Mouse (Mus musculus) retina, postnatal 7 days (tissue): ENCODE data around the gene 4930432M17Rik.
A peak's percentile ranks its signal among the peaks of the same experiment; 100 is the strongest.

Experiments used
- DNase-seq: peaks from one replicate; pipeline ENCODE4 v3.0.0-alpha.2; 2012; ENCODE audit warnings: low read depth, low spot score

Gene 4930432M17Rik

DNA sequence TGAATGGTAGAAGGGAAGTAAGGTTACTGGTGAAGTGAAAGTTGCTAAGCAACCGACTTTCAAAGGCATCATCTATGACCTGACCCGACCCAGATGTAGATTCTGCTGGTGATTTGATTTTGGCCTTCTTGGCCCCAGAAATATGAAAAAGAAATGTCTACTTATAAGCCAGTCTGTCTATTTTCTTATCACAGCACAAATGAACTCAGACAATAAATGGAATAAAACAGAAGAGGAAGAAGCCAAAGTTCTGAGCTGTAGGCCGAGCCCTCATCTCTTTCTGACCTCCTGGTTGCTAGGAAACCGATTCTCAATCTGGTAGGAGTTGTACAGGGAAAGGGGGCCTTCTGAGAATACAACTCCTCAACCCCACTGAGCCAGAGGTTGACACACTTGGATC is at the start of gene 4930432M17Rik:
TSS of gene 4930432M17Rik (plus strand) at position 301 of the 400 bp plus-strand sequence.
- DNase-seq: no peak

DNA sequence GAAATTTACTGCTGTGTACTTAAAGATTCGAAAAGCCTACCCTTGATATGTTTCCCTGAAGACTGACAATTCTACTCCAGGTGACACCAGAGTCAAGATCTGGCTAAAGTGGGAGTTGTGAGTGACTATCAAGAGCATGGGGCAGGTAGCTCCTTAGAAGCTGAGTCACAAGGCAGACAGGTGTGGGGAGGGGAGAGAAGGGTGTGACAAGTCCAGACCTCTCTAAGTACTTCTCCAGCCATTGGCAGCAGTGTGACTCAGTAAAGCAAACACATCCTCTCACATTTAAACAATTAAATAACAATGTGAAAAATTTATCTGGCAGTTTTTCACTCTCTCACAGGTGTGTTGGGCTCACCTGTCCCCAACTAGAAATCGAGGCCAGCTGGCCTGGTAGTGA is 44.9 kb upstream of the 4930432M17Rik start:
- DNase-seq: no peak

DNA sequence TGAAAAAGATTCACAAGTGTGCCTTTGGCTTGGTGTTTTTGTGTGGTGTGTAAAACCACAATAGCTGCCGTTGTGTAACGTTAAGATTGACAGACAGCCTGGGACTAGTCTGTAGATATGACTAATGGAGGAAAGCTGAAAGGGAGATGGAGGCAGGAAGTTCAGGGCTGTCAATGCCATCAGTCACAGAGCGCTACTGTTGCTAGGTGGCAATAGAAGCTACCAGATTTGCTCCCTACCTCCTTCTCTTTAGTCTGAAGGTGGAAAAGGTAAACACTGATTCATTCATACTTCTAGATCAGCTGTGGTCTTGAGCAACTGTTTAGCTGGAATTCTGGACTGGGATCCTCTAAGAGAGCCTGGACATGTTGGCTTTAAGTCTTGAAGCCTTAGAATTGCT is 44.3 kb upstream of the 4930432M17Rik start:
- no peak for DNase-seq

DNA sequence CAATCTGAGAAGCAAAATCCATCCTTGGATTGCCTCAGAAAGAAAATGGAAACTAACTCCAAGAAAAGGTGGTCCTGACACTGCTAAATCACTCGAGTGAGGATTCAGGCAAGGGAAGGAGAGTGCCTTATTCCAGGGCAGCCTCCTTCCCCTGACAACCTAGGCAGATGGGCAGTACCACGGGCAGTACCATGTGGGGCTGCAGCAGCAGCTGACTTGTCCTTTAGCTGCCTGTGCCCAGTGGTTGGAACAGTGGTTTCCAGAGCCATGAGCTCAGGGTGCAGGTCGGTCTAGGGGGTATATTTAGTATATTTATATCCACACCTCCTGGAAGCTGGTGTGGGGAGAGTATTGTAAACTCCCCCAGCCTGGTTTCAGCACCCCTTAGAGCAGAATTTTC is 42.3 kb upstream of the 4930432M17Rik start:
- no peak for DNase-seq

DNA sequence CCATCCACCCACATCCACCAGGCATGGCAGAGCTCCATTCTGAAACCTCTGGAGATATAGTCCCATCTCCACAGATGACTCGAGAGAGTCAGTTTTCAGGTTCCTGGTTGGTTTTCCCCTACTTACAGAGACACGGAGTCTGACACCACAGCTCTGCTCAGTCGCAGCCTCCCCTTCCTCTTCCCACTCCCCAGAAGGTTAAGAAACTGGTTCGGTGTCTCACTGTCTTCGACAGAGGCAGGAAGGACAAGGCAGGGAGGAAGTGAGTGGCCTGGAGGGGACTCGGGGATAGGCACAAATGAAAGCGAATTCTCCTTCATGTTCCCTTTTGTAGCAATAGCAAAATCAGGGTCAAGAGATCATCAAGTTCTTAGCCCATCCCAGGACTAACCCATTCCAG is 39.9 kb upstream of the 4930432M17Rik start:
- DNase-seq: no peak

DNA sequence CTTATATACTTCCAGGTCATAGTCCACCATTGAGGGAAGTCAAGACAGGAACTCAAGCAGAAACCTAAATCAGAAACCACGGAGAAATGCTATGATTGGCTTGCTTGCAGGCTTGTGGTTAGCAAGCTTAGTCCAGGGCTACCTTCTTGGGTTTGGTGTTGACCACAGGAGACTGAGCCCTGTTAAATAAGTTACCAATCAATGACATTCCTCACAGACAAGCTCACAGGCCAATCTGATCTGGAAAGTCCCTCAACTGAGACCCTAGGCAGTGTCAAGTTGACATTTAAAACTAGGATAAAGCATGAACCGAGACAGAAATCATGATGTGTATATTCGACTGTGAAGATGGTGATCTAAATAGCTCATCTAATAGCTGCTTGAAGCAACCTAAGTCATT is 35.6 kb upstream of the 4930432M17Rik start:
- DNase-seq: no peak

DNA sequence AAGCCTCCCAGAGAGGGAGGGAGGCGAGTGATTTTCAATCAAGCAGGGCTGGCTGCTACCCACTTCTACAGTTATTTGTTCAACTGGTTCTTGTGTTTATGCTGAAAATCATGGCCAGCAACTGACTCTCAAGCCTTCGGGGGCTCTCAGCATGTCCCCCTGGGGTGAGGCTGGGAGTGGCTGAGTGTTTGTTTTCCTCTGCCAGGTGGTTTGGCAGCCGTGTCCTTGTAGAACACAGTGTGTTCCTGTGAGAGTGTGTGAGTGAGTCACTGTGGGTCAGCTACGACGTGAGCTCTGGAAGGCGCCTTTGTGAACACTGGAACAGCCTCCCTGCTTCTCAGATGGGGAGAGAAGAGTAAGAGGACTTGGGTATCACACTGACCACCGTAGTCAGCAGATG is 35.1 kb upstream of the 4930432M17Rik start:
- DNase-seq: no peak

DNA sequence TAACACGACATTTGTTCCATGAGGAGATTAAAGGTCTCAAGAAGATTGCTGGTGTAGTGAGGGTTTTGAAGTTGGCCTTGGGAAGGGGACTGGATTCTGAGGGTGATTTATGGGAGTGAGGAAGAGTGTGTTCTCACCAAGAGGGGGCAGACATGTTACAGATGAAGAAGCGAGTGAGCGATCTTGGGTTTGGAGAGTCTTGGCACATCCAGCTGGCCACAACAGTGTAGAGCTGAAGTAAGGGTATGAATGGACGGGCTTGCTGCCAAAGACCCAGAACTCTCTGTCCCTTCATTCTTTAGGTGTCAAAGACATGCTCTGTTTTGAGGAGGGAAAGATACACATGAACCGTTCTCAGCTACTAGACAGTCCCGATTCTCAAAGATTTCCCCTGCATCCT is 34.2 kb upstream of the 4930432M17Rik start:
- no peak for DNase-seq

DNA sequence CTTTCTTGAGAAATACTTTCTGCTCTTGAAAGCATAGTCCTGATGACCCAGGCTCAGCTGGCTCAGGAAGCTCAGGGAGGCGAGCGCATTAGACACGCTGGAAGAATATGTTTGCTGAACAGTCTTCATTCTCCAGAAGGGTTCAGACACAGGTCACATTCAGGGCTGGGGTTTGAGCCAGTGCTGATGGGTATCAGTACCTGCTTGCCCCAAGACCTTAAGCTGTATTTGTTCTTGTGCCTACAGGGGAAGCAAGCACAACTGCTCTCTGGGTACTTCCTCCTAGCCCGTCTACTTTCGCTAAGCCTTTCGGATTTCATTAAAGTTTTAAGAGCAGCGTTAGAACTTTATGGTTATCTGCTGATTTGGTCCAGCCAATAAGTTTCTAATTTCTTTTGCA is 33.8 kb upstream of the 4930432M17Rik start:
- DNase-seq: no peak

DNA sequence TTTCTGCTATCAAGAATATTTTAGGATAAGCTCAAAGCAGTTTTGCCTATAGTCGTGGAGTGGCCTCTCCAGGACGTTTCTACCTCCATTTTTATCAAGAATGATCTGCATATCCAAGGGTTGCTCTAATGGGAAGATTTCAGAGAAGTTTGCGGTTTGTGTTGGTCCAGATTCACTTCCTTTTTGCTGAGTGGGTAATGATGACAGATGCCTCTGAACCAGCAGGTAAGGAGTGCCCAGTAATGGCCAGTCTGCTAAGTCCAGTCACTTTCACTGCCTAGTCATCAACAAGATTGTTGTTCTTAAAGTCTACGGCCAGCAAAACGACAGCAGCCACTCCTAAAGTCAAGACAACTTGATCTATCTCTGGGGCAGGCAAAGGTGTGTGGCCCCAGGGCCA is 32.8 kb upstream of the 4930432M17Rik start:
- DNase-seq: no peak

DNA sequence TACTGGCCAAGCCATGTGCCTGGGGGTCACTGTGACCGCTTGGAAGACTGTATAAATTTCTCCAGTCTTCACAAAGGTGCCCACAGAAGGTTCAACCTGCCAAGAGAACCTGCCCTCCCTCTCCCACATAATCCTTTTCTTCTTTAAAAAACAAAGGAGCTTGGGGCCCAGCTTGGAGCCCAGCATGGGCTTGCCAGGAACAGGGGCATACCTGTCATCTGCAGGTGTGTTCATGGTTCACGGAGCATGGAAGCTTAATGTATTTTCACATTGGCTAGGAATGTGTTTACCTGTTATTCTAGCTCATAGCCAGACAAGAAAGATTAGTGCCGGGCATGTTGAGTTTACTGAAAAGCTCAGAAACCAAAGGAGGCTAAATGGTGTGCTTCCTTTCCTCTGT is 32.3 kb upstream of the 4930432M17Rik start:
- DNase-seq: no peak

DNA sequence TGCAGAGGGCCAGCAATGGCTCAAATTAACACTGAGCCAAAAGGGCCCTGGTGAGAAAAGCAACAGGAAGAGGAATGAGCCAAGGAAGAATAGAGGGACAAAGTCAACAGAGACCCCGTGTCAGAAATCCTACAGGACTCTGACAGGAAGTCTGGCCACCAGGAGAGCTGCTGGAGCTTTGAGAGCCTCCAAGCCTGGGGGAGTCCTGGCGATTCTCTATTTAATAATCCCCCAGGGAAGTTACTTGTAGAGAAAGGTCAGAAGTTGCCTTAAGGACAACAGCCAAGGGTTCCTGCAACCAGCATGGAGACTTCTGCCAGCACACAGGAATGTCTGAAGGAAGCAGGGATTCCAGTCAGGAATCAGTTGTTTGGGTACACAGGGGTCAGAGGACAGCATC is 30.0 kb upstream of the 4930432M17Rik start:
- no peak for DNase-seq

DNA sequence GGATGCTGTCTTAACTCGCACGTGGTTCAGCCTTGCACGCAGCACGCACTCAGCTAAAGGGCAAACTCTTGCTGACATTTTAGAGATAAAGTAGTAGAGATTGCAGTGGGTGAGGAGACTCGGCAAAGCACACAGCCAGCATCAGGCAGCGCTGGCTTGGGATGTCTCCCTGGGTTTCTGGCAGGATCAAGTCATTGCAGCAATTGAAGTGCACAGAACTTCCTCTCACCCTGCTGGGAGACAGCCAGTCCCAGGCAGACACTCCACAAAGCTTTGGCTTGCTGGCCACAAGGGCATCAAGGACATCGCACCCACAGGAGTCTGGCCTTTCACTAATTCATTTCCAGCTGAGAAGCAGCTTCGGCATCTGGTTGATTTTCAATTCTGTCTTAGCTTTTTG is 27.3 kb upstream of the 4930432M17Rik start:
- no peak for DNase-seq

DNA sequence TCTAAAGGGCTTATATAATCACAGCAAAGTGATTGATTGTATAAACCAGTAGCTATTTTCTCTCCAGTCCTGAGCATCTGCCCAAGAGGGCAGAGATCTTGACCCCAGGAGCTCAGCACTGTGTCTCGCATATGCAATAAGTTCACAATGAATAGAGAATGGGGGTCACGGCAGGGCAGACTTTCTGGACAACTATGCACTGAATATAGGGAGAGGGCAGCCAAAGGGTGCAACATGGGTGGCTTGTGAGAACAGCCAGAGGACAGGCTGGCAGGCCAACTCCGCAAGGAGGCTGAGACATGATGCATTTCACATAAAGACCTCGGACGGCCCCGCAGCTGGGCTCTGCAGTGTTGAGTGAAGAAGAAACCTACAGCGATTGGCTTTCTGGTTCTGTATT is 25.1 kb upstream of the 4930432M17Rik start:
- DNase-seq: no peak

DNA sequence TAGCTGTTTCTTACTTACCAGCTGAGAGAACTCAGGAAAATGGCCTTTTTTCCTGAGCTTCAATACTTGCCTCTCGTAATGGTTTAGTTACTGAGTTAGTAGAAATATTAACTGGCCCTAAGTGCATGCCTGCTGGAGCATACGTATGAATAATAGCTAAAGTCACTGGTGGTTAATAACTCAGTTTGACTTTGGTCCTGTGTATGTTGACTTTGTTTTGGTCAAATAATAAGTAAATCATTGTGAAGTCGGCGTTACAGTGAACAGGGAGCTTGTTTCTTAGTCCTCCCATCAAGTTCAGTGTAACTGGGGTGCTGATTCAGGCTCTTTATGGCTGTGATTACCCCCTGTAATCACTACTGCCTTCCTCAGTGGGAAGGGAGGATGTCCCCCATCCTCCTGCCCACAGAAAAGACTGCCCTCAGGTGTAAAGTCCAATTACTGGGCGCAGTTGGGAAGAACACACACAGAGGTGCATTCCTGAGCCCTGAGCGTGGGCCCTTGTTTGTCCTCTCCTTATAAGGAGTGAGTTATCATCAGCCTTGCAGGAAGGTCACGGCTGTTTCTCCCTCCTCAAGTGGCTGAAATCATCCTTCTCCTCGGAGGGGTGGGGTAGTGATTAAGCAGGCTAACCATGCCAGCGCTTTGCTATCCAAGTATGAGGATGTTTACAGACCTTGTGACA is 24.1 kb upstream of the 4930432M17Rik start:
- no peak for DNase-seq

DNA sequence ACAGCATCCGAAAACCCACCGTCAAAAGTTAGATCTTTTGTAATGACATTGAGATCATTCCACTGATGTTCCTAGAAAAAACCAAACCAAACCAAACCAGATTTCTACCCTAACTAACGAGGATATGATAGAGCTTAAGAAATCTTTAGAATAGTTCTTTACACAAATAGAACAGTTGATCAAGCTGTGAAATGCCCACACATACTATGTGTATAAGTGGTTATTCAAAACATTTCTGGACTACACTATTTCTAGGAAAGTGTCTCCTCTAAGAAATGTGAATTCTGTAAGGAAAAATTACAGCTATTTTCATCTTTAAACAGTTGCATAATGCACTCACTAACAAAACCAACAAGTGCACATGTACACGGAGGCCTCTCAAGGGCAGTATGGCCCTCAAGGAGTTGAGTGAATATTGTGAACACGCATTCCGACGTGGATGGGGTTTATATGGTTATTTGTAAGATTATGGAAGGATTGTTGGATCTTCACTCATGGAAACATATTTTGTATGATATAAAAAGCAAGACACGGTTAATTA is 22.3 kb upstream of the 4930432M17Rik start:
- DNase-seq: no peak

DNA sequence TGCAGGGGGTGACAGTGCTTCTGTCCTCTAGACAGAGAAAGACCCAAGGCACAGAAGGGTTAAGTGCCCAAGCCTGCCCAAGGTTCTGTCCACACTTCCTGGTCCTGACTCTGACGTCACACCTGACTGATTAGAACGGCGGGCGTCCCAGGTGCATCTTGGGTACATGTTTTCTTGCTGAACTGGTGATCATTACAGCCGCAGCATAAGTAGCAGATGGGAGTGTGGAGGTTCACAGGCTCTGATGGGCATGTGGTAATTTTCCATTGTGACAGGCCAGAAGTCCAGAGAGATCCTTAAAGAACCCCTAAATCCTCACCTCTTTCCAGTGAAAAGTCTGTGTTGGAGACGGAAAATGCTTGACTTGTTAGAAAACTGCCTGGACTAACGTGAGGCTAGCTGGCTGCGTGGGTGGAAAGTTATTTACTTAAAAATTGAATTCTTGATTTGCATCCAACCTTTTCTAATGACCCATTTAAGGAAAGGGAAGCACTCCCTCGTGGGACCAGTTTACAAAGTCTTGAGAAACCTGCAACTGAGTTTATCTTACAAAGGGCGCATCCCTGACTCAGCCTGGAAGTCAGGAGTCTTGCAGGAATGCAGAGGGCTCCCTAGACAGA is 20.4 kb upstream of the 4930432M17Rik start:
- DNase-seq: no peak

DNA sequence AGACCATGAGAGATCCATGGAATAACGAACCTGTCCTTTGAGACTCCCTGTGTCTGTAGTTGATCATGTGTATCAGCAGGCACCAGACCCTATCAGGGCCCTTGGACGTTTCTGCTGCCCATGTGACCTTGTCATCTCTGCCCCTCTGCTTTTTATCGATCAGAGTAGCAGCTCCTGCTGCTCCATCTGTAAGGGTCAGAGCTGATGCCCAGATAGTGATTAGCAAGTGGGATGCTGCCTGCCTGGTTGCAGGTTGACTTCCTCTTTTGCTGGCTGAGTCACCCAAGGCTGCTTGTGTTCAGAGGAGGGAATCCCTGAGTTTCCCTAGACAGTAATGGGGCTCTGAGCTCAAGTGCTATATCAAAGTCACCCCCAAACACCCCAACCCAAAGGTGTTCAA is 18.9 kb upstream of the 4930432M17Rik start:
- no peak for DNase-seq

DNA sequence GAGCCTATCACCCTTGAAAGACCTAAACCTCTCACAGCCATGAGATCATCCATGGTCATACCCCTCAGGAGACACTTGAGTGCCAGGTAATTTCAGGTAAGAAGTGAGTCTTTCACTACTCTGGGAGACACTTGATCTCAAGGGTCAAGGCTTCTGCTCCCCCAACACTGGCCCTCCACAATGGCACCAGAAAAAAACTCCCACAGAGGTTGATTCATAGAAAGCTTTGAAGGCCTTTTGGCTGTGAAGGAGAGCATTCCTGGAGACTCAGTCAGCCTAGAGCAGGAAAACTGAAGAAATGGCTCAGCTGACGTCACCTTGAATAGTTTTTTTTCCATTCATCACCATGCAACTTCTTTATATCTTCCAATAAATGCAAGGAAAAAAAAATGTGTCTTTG is 18.4 kb upstream of the 4930432M17Rik start:
- no peak for DNase-seq

DNA sequence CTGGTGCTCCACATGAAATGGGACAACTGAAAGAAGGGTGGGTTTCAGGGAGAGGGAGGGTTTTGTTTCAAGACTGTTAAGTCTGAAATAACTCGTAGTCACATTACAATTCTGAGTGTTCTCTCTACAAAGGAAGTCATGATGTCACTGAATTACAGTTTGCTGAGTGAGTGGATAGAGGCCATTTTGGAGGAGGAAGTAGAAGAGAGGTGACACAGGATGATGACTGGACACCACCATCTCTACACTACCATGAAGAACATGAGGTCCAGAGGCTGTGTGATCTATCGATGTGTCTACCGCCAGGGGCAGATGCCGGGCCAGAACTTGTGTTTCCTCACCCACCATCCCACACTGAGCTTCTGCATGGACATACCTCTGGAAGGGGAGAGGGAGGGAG is 13.6 kb upstream of the 4930432M17Rik start:
- DNase-seq: no peak

DNA sequence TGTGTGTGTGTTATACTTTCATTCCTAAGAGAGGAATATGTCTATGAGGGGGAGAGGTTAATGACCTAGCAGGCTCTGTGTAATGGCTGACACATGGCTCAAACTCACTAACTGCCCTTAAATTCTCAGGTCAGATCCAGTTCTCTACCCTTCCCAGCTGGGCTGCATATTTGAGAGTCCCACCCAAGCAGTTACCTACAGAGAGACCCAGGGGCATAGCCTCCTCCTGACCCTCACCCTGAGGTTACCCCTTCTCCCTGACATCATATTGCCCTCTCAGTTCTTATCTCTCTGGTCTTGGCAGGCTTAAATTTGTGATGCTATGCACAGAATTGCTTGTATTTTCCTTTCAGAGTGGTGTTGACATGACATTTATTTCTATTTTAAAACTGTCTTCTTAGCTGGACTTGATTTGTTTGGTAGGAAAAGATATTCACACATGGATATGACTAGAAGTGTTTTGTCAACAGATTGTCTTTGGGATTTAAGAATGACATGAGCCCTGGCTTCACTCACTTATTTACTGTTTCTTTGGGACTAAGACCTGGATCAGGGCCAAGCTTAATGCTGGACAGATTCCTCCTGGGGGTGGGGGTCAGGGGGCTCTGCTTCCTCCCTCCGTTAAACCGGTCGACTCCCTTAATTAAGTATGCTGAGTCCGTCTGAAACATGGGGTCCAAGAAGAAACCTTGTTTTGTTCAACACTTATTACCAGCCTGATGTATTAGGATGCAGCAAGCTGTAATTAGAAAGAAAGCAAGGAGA is 7.7 kb upstream of the 4930432M17Rik start:
- peak; percentile 3 for DNase-seq

DNA sequence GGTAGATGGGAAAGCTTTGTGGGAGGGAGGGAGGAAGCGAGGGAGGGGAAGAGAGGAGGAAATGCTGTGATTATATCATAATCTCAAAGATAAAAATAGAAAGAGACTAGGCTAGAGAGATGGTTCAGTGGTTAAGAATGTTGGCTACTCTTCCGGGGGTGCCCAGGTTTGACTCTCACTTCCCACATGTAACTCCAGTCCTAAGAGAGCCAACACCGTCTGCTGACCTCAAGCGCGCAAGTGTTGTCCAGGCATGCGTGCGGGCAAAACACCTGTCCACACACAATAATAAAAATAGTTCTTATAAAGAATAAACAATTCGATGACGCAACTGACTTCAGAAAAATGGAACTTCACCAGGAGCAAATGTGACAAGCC is 7.1 kb upstream of the 4930432M17Rik start:
- DNase-seq: no peak
